Mouse (Mus musculus) neutrophil, adult 5-6 weeks (primary cell): ENCODE measurements around the gene Mterf2. TPM values are rescaled to one million over a fixed set of nuclear protein-coding genes. Genes with fewer than 3 reads are reported as not detected.

ENCODE experiments used
- ATAC-seq: fragments of 151-379, 151-347 bp; 2 replicates; pipeline ENCODE4 v1.8.0; 2017; ENCODE audit warnings: mild to moderate bottlenecking, moderate TSS enrichment; ENCODE audit not compliant: insufficient number of reproducible peaks, poor library complexity, low FRiP score, severe bottlenecking; ENCODE audit errors: extremely low read depth
- total RNA-seq: library from RNA; stranded (forward); fragments of 200-1000 nt; gene quantifications from 2 replicates; pipeline ENCODE4 v1.2.3, GENCODE M21; 2017

Mterf2 gene
- total RNA-seq, 1 experiment from 2014 or later: 22.9 TPM

- no peak for ATAC-seq
These were observed 56.1 kb downstream of the Mterf2 start for GRCm38 (mm10) chr10:85071605-85072152.

Other genes starting within 250 kb of the Mterf2 start
- gene Ric8b, start 210.4 kb downstream of the Mterf2 start, total RNA-seq: 24.4 and 31.8 TPM in 2 replicates
- 0.81 and 0.98 TPM in 2 replicates for gene Fhl4, start 25.5 kb downstream of the Mterf2 start, total RNA-seq
- 13.2 and 15.7 TPM in 2 replicates for gene Tmem263, start 25.4 kb downstream of the Mterf2 start, total RNA-seq
- gene Cry1, start 57.0 kb upstream of the Mterf2 start, total RNA-seq: 19.4 and 26.1 TPM in 2 replicates